Mouse (Mus musculus): Measurements from ENCODE around the gene Dclk2. TPM values are rescaled to one million over a fixed set of nuclear protein-coding genes. Genes with fewer than 3 reads are reported as not detected.

Gene Dclk2
- polyA plus RNA-seq, 1 experiment from 2014 or later: 9.1 TPM

DNA sequence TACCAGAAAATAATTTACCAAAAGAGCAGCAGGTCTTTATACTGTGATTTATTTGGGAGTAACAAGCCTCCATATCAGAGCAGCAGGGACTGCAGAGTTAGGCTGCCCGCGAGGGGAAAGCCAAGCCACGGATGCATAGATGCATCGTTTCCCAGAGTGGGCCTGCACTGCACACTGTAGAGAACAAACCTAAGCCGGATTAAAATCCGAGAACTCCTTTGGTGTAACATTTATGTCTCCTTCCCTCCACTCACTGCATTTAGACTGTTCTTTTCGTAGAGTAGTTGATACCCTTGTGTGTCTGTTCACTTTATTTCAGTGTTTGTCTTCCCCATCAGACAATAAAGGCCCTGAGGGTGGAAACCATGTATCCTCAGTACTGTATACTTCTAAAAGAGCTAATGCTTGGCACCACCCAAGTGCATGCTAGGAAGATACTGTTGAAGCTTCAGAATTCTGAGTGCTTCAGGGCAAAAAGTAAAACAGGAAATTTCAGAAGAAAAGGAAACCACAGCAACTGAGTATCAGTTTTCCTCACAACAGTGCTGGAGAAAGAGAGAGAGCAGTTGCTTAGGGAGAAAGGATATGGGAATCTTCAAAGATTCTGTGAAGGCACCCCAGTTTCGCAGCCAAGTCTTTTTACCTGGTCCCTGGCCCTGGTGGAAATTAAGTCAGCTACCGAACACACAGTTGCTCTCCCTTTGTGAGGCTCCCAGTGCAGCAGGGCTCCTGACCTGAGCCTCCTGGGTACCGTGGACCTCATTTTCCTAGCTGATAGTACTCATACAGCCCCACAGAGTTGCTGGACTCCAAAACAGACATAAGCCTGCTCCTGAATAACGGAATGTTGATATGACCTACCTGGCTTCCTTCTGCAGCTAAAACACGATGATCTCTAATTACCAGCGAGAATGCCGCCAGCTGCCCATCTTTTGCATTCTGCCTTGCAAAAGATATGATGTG lies 165.8 kb downstream of the Dclk2 start:
- ATAC-seq (replicated peaks; ENCODE audit: low FRiP score, low TSS enrichment, low read depth): 0 out of 2 replicates have a peak, but pooled peaks have one; percentile 59
- peak overlapping the region; percentile 47 for H3K4me2 ChIP-seq (ENCODE audit: low read length)

DNA sequence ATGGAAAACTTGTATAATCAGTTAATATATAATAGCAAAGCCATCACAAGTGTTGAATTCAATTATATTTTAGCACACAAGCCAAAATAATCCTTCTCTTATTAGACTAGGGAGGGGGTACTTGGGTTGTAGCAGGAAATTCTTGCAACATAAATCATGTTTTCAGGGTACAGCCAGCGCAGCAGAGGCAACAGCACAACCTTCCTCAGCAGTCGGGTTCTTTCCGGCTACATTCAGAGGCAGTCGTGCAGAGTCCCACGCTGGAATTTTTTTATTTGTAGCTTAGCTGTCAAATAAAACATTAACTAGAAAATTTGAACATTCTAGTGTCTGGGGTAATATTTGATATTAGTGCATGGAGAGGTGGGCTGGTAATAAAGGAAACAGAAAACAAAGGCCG lies 166.5 kb downstream of the Dclk2 start:
- peak overlapping the region; percentile 93 for H3K27ac ChIP-seq (ENCODE audit: low read depth)
- ATAC-seq (replicated peaks; ENCODE audit: low FRiP score, low TSS enrichment, low read depth) (no peak; the same call in 1 of the 2 replicates), DNase-seq (ENCODE audit: low spot score) (no peak)
- no peaks in the 10 kb centered on the region for H3K9me3 ChIP-seq (ENCODE audit: control insufficient read depth, low read length)
- no peaks in the 10 kb centered on the region for H3K27me3 ChIP-seq (replicated peaks; ENCODE audit: control insufficient read depth, insufficient read depth, low read length)
- peak overlapping the region; percentile 47 for H3K4me2 ChIP-seq (ENCODE audit: low read length)
- WGBS: 18% methylated on average over 6 of the region's 6 CpGs
- peak overlapping the region; percentile 54 for H3K9ac ChIP-seq (ENCODE audit: low read length)
- H3K36me3 ChIP-seq (ENCODE audit: control insufficient read depth, insufficient read depth, low read length): no peaks in the 10 kb centered on the region
- 0 out of 2 replicates have a peak overlapping the region, but pooled peaks have one; percentile 15 for H3K4me3 ChIP-seq (ENCODE audit: low read depth, low read length)
- peaks cover 44% of the 10 kb centered on the region for H3K4me1 ChIP-seq (replicated peaks; ENCODE audit: control insufficient read depth, insufficient read depth, low read length)

More for the DNA sequence above, 165.8 kb downstream of the Dclk2 start:
- no peaks in the 10 kb centered on the region for H3K9me3 ChIP-seq (ENCODE audit: control insufficient read depth, low read length)
- WGBS: 47% methylated on average over 14 of the region's 14 CpGs
- H3K36me3 ChIP-seq (ENCODE audit: control insufficient read depth, insufficient read depth, low read length): no peaks in the 10 kb centered on the region
- H3K27me3 ChIP-seq (replicated peaks; ENCODE audit: control insufficient read depth, insufficient read depth, low read length): no peaks in the 10 kb centered on the region
- H3K4me1 ChIP-seq (replicated peaks; ENCODE audit: control insufficient read depth, insufficient read depth, low read length): peaks cover 37% of the 10 kb centered on the region
- peak; percentile 69 for DNase-seq (ENCODE audit: low spot score)
- 0 out of 2 replicates have a peak overlapping the region, but pooled peaks have one; percentile 15 for H3K4me3 ChIP-seq (ENCODE audit: low read depth, low read length)
- peak overlapping the region; percentile 54 for H3K9ac ChIP-seq (ENCODE audit: low read length)
- peak overlapping the region; percentile 93 for H3K27ac ChIP-seq (ENCODE audit: low read depth)

DNA sequence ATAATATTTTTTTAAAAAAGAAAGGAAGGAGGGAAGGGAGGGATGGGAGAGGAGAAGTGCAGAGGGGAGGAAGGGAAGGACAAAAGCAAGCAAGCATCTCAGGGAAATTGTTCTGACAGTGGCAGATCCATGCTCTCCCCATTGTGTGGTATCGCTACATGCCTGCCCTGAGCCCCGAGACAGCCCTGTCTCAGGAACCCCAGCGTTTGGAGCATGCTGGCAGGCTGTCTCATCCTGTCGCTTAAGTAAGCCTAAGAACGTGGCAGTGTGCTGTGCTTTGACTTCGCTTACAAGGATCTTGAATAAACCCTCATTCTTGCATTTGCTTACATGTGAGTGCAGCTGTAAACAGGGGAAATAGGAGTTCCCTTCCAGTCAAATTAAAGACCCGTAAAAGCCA lies 170.0 kb downstream of the Dclk2 start:
- H3K36me3 ChIP-seq (ENCODE audit: control insufficient read depth, insufficient read depth, low read length): no peaks in the 10 kb centered on the region
- H3K9ac ChIP-seq (ENCODE audit: low read length): peak overlapping the region; percentile 35
- peak overlapping the region; percentile 75 for H3K27ac ChIP-seq (ENCODE audit: low read depth)

DNA sequence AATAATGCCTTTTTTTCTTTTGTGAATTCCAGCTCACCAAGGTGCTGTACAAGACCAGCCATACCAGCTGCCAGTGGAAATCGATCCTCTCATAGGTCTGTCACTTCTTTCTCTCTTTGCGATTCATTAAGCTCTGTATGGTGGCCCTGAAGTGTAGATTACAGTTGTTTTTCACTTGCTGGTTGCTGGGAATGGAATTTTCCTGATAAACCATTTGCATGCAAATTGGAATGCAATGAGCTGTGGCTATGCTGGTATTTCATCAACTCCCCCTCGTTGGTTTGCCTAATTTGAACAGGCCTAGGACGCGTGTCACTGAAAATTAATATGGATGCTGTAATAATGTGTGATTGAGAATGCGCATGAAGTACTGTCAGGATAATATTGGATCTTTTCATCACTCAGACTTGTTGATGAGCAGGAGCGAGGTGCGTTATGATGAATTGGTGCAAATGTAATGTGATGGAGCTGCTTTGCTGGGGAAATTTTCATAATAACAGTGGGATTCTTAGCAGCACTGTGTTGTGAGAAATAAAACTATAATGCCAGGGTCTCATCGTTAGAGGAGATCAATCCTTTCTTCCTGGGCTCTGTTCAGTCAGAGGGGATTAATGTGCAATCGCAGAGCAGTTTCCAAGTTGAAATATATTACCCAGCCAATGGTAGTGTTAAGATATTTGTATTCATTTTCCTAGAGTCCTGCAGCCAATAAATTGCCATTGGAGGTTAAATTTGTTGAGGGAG lies 174.7 kb downstream of the Dclk2 start:
- H3K9ac ChIP-seq (ENCODE audit: low read length): no peak overlapping the region
- no peak for ATAC-seq (replicated peaks; ENCODE audit: low FRiP score, low TSS enrichment, low read depth)
- WGBS: 76% methylated on average over 10 of the region's 10 CpGs
- H3K27me3 ChIP-seq (replicated peaks; ENCODE audit: control insufficient read depth, insufficient read depth, low read length): no peaks in the 10 kb centered on the region
- H3K9me3 ChIP-seq (ENCODE audit: control insufficient read depth, low read length): no peaks in the 10 kb centered on the region
- no peak overlapping the region for H3K4me2 ChIP-seq (ENCODE audit: low read length)
- peaks cover 7% of the 10 kb centered on the region for H3K36me3 ChIP-seq (ENCODE audit: control insufficient read depth, insufficient read depth, low read length)
- no peak overlapping the region for H3K4me3 ChIP-seq (ENCODE audit: low read depth, low read length)
- no peak overlapping the region for H3K27ac ChIP-seq (ENCODE audit: low read depth)
- H3K4me1 ChIP-seq (replicated peaks; ENCODE audit: control insufficient read depth, insufficient read depth, low read length): peaks cover 13% of the 10 kb centered on the region; the same call in 1 of the 2 replicates
- no peak for DNase-seq (ENCODE audit: low spot score)

More for the DNA sequence above, 170.0 kb downstream of the Dclk2 start:
- H3K9me3 ChIP-seq (ENCODE audit: control insufficient read depth, low read length): no peaks in the 10 kb centered on the region
- H3K4me2 ChIP-seq (ENCODE audit: low read length): peak overlapping the region; percentile 34
- WGBS: 35% methylated on average over 7 of the region's 7 CpGs
- peaks cover 35% of the 10 kb centered on the region for H3K4me1 ChIP-seq (replicated peaks; ENCODE audit: control insufficient read depth, insufficient read depth, low read length)
- ATAC-seq (replicated peaks; ENCODE audit: low FRiP score, low TSS enrichment, low read depth) (no peak), DNase-seq (ENCODE audit: low spot score) (no peak)
- H3K4me3 ChIP-seq (ENCODE audit: low read depth, low read length): no peak overlapping the region
- H3K27me3 ChIP-seq (replicated peaks; ENCODE audit: control insufficient read depth, insufficient read depth, low read length): no peaks in the 10 kb centered on the region

DNA sequence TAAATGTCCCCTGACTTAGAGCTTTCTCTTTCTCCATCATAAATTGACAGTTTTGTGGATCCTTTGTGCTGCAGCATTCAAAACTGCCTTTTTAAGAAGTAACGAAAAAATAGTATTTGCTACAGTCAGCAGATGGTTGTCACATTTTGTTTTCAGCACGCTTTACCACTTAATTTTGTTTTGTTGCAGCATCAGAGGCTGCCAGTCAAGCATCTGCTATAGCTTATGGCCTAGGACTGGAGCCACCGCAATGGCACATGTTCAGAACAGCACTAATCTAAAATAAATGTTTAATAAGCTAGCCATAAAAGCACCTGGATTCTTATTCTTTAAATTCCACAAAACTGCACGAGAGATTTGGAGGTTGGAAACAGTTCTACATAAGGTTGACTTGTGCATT lies 175.3 kb downstream of the Dclk2 start:
- ATAC-seq (replicated peaks; ENCODE audit: low FRiP score, low TSS enrichment, low read depth) (no peak), DNase-seq (ENCODE audit: low spot score) (no peak)
- no peak overlapping the region for H3K4me2 ChIP-seq (ENCODE audit: low read length)
- H3K36me3 ChIP-seq (ENCODE audit: control insufficient read depth, insufficient read depth, low read length): peaks cover 7% of the 10 kb centered on the region
- H3K4me1 ChIP-seq (replicated peaks; ENCODE audit: control insufficient read depth, insufficient read depth, low read length): peaks cover 13% of the 10 kb centered on the region; the same call in 1 of the 2 replicates
- no peaks in the 10 kb centered on the region for H3K27me3 ChIP-seq (replicated peaks; ENCODE audit: control insufficient read depth, insufficient read depth, low read length)
- no peak overlapping the region for H3K27ac ChIP-seq (ENCODE audit: low read depth)
- H3K9me3 ChIP-seq (ENCODE audit: control insufficient read depth, low read length): no peaks in the 10 kb centered on the region
- H3K4me3 ChIP-seq (ENCODE audit: low read depth, low read length): no peak overlapping the region
- WGBS: 73% methylated on average over 4 of the region's 4 CpGs
- H3K9ac ChIP-seq (ENCODE audit: low read length): no peak overlapping the region

DNA sequence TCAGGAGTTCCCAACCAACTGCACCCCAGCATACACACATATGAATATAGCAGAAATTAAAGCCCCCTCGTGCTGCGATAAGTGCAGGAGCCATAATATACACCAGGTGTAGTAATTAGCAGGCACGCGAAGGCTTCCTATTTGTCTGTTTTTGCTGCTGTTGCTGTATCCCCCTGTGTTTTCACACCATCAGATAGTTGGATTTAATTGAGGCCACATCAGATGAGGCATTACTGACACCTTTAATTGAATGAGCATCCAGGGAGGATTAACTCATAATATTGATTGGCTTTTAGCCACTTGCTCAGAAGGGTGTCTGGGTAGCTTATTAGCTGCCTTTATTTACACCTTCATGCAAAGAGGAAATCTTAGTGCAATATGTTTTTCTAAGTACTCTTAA lies 180.9 kb downstream of the Dclk2 start:
- H3K9me3 ChIP-seq (ENCODE audit: control insufficient read depth, low read length): no peaks in the 10 kb centered on the region
- no peak overlapping the region for H3K27ac ChIP-seq (ENCODE audit: low read depth)
- DNase-seq (ENCODE audit: low spot score) (no peak), ATAC-seq (replicated peaks; ENCODE audit: low FRiP score, low TSS enrichment, low read depth) (no peak)
- H3K4me3 ChIP-seq (ENCODE audit: low read depth, low read length): no peak overlapping the region
- no peaks in the 10 kb centered on the region for H3K27me3 ChIP-seq (replicated peaks; ENCODE audit: control insufficient read depth, insufficient read depth, low read length)
- H3K4me1 ChIP-seq (replicated peaks; ENCODE audit: control insufficient read depth, insufficient read depth, low read length): no peaks in the 10 kb centered on the region
- WGBS: 89% methylated on average over 4 of the region's 4 CpGs
- no peak overlapping the region for H3K9ac ChIP-seq (ENCODE audit: low read length)
- H3K4me2 ChIP-seq (ENCODE audit: low read length): no peak overlapping the region
- peaks cover 17% of the 10 kb centered on the region for H3K36me3 ChIP-seq (ENCODE audit: control insufficient read depth, insufficient read depth, low read length)

DNA sequence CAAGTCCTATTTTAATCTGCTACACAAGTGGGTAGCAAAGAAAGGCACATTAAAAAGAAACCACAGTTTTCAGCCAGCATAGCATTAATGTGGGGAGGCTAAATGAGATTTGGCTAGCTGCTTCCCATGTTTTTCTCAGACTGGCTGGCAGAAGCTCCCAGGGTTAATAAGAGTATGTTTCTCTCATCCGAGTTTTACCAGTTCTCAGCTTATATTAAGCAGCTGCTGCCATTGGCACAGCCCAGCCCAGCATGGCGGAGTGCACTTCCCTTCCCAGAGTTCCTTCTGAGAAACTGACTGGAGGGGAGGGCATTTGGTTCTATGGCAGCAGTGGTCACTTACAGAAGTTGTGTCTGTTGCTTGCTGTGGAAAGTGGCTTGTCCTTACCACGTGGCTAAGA lies 181.8 kb downstream of the Dclk2 start:
- Histone ChIP-seq H3K4me1 (replicated peaks; ENCODE audit: control insufficient read depth, insufficient read depth, low read length) (no peaks in the 10 kb centered on the region), H3K4me2 (ENCODE audit: low read length) (no peak overlapping the region), H3K27me3 (replicated peaks; ENCODE audit: control insufficient read depth, insufficient read depth, low read length) (no peaks in the 10 kb centered on the region), H3K9me3 (ENCODE audit: control insufficient read depth, low read length) (no peaks in the 10 kb centered on the region), H3K4me3 (ENCODE audit: low read depth, low read length) (no peak overlapping the region), H3K9ac (ENCODE audit: low read length) (no peak overlapping the region), H3K36me3 (ENCODE audit: control insufficient read depth, insufficient read depth, low read length) (peaks cover 17% of the 10 kb centered on the region), H3K27ac (ENCODE audit: low read depth) (no peak overlapping the region)
- ATAC-seq (replicated peaks; ENCODE audit: low FRiP score, low TSS enrichment, low read depth) (no peak), DNase-seq (ENCODE audit: low spot score) (no peak)
- 78% methylated on average over 3 of the region's 3 CpGs for whole genome bisulfite sequencing

All from intestine, embryonic 14.5 days (tissue).